Mouse (Mus musculus) heart, embryonic 12.5 days (tissue): ENCODE results near the gene B9d1. TPM values are rescaled to one million over a fixed set of nuclear protein-coding genes. Genes with fewer than 3 reads are reported as not detected.

Source experiments
- ATAC-seq: fragments of 200-750 bp; cut with Nextera tagmentation; 2 replicates; pipeline ENCODE4 v1.8.0; 2017; ENCODE audit warnings: moderate TSS enrichment, moderate library complexity; ENCODE audit not compliant: insufficient number of reproducible peaks, low FRiP score
- H3K27ac ChIP-seq: fragments of 300-500 bp; sonication (generic); 2 replicates; pipeline ENCODE4 v1.5.1; 2016; ENCODE audit warnings: mild to moderate bottlenecking, moderate library complexity; ENCODE audit not compliant: poor library complexity, severe bottlenecking
- H3K27me3 ChIP-seq: fragments of 300-500 bp; sonication (generic); replicated peaks from 2 replicates; pipeline ENCODE4 v1.6.1; 2016; ENCODE audit warnings: mild to moderate bottlenecking, moderate library complexity
- H3K36me3 ChIP-seq: fragments of 300-500 bp; sonication (generic); 2 replicates; pipeline ENCODE4 v1.6.1; 2016; ENCODE audit warnings: mild to moderate bottlenecking, moderate library complexity
- H3K4me1 ChIP-seq: fragments of 300-500 bp; sonication (generic); replicated peaks from 2 replicates; pipeline ENCODE4 v1.6.1; 2016; ENCODE audit warnings: mild to moderate bottlenecking
- H3K4me2 ChIP-seq: fragments of 300-500 bp; sonication (generic); 2 replicates; pipeline ENCODE4 v1.6.1; 2016; ENCODE audit warnings: mild to moderate bottlenecking, moderate library complexity
- H3K4me3 ChIP-seq: fragments of 300-500 bp; sonication (generic); 2 replicates; pipeline ENCODE4 v1.5.1; 2016; ENCODE audit warnings: mild to moderate bottlenecking
- H3K9ac ChIP-seq: fragments of 300-500 bp; sonication (generic); 2 replicates; pipeline ENCODE4 v1.6.1; 2016; ENCODE audit warnings: mild to moderate bottlenecking, moderate library complexity
- H3K9me3 ChIP-seq: fragments of 300-500 bp; sonication (generic); replicated peaks from 2 replicates; pipeline ENCODE4 v1.6.1; 2016; ENCODE audit warnings: mild to moderate bottlenecking, moderate library complexity
- WGBS: fragments of 180-500 bp; shearing (Covaris S2); methylation state at CpG from one replicate; pipeline ENCODE4 v1.1.7; 2016; 5-methylcytosine and 5-hydroxymethylcytosine counted together
- polyA plus RNA-seq: library from polyadenylated mRNA; unstranded; fragments of >200 nt; fragmentation: Nextera tagmentation; extraction: Ambion mirVana; gene quantifications from 2 replicates; pipeline ENCODE4 v1.2.1, GENCODE M21; 2016

Gene B9d1
- polyA plus RNA-seq, 1 experiment from 2014 or later: 9.0 TPM

GRCm38 (mm10) chr11:61481239-61482090 is 23.5 kb upstream of the B9d1 start:
- no peak for ATAC-seq
- H3K9ac ChIP-seq: no peak overlapping the region
- no peaks in the 10 kb centered on the region for H3K36me3 ChIP-seq
- H3K4me3 ChIP-seq: no peak overlapping the region
- H3K27ac ChIP-seq: no peak overlapping the region
- H3K27me3 ChIP-seq: no peaks in the 10 kb centered on the region
- 54% methylated on average over 9 of the region's 9 CpGs for WGBS
- no peak overlapping the region for H3K4me2 ChIP-seq
- H3K4me1 ChIP-seq: peaks cover 28% of the 10 kb centered on the region
- H3K9me3 ChIP-seq: no peaks in the 10 kb centered on the region

- Histone ChIP-seq H3K27ac (peak overlapping the region; percentile 89; the same call in 1 of the 2 replicates), H3K4me2 (no peak overlapping the region), H3K4me1 (peaks cover 47% of the 10 kb centered on the region), H3K9ac (no peak overlapping the region), H3K36me3 (peaks cover 7% of the 10 kb centered on the region), H3K27me3 (no peaks in the 10 kb centered on the region), H3K4me3 (no peak overlapping the region), H3K9me3 (no peaks in the 10 kb centered on the region)
- ATAC-seq: no peak
- 87% methylated on average over 13 of the region's 13 CpGs for WGBS
These were observed 21.6 kb upstream of the B9d1 start for GRCm38 (mm10) chr11:61483226-61483845.

GRCm38 (mm10) chr11:61484256-61484612 is 20.7 kb upstream of the B9d1 start:
- 23% methylated on average over 10 of the region's 10 CpGs for WGBS
- H3K27ac ChIP-seq: peak overlapping the region; percentile 89
- H3K36me3 ChIP-seq: peaks cover 16% of the 10 kb centered on the region
- H3K4me3 ChIP-seq: 0 out of 2 replicates have a peak overlapping the region, but pooled peaks have one; percentile 5
- no peaks in the 10 kb centered on the region for H3K27me3 ChIP-seq
- H3K9me3 ChIP-seq: no peaks in the 10 kb centered on the region
- H3K4me1 ChIP-seq: peaks cover 47% of the 10 kb centered on the region
- no peak for ATAC-seq
- H3K4me2 ChIP-seq: peak overlapping the region; percentile 55
- peak overlapping the region; percentile 42; the same call in 1 of the 2 replicates for H3K9ac ChIP-seq

GRCm38 (mm10) chr11:61484613-61485540 is 20.1 kb upstream of the B9d1 start, which contains the start of gene Mfap4:
Gene Mfap4, plus strand, starts transcription at chr11:61485431.
- Histone ChIP-seq H3K4me3 (peak within 1 kb of the TSS; percentile 34), H3K27ac (peak within 1 kb of the TSS; percentile 89), H3K27me3 (no peaks in the 10 kb centered on the region), H3K36me3 (peaks cover 22% of the 10 kb centered on the region), H3K9ac (peak within 1 kb of the TSS; percentile 65), H3K9me3 (no peaks in the 10 kb centered on the region), H3K4me1 (peaks cover 49% of the 10 kb centered on the region), H3K4me2 (peak within 1 kb of the TSS; percentile 55)
- 21% methylated on average over 20 of the region's 20 CpGs for WGBS
- ATAC-seq: peak; percentile 63

- Histone ChIP-seq H3K36me3 (peaks cover 31% of the 10 kb centered on the region), H3K27ac (peak overlapping the region; percentile 89), H3K4me2 (peak overlapping the region; percentile 55), H3K9me3 (no peaks in the 10 kb centered on the region), H3K4me3 (peak overlapping the region; percentile 34), H3K27me3 (no peaks in the 10 kb centered on the region), H3K4me1 (peaks cover 51% of the 10 kb centered on the region), H3K9ac (peak overlapping the region; percentile 65)
- ATAC-seq: no peak
- WGBS: 45% methylated on average over 22 of the region's 22 CpGs
These were observed 19.1 kb upstream of the B9d1 start for GRCm38 (mm10) chr11:61485541-61486457.

GRCm38 (mm10) chr11:61486458-61487219 is 18.3 kb upstream of the B9d1 start:
- 85% methylated on average over 14 of the region's 14 CpGs for WGBS
- peaks cover 40% of the 10 kb centered on the region for H3K36me3 ChIP-seq
- H3K4me3 ChIP-seq: peak overlapping the region; percentile 34
- H3K9me3 ChIP-seq: no peaks in the 10 kb centered on the region
- H3K4me1 ChIP-seq: peaks cover 49% of the 10 kb centered on the region
- peak overlapping the region; percentile 55 for H3K4me2 ChIP-seq
- no peak for ATAC-seq
- no peak overlapping the region for H3K9ac ChIP-seq
- 0 out of 2 replicates have a peak overlapping the region, but pooled peaks have one; percentile 1 for H3K27ac ChIP-seq
- H3K27me3 ChIP-seq: no peaks in the 10 kb centered on the region

- ATAC-seq: peak; percentile 43; the same call in 1 of the 2 replicates
- H3K4me3 ChIP-seq: no peak overlapping the region
- peak overlapping the region; percentile 55; the same call in 1 of the 2 replicates for H3K4me2 ChIP-seq
- peak overlapping the region; percentile 9; the same call in 1 of the 2 replicates for H3K27ac ChIP-seq
- WGBS: 55% methylated on average over 2 of the region's 2 CpGs
- peaks cover 46% of the 10 kb centered on the region for H3K36me3 ChIP-seq
- peaks cover 46% of the 10 kb centered on the region for H3K4me1 ChIP-seq
- no peak overlapping the region for H3K9ac ChIP-seq
- no peaks in the 10 kb centered on the region for H3K9me3 ChIP-seq
- no peaks in the 10 kb centered on the region for H3K27me3 ChIP-seq
These were observed 17.5 kb upstream of the B9d1 start for GRCm38 (mm10) chr11:61487401-61487800.

- Histone ChIP-seq H3K4me1 (peaks cover 50% of the 10 kb centered on the region), H3K4me3 (no peak overlapping the region), H3K4me2 (no peak overlapping the region), H3K9ac (no peak overlapping the region), H3K36me3 (peaks cover 50% of the 10 kb centered on the region), H3K9me3 (no peaks in the 10 kb centered on the region), H3K27ac (peak overlapping the region; percentile 9; the same call in 1 of the 2 replicates), H3K27me3 (no peaks in the 10 kb centered on the region)
- 87% methylated on average over 7 of the region's 7 CpGs for WGBS
- ATAC-seq: no peak
These were observed 17.0 kb upstream of the B9d1 start for GRCm38 (mm10) chr11:61487936-61488335.

- peaks cover 54% of the 10 kb centered on the region for H3K4me1 ChIP-seq
- no peak overlapping the region for H3K9ac ChIP-seq
- ATAC-seq: no peak
- no peaks in the 10 kb centered on the region for H3K27me3 ChIP-seq
- H3K27ac ChIP-seq: no peak overlapping the region
- no peak overlapping the region for H3K4me3 ChIP-seq
- H3K4me2 ChIP-seq: no peak overlapping the region
- H3K36me3 ChIP-seq: peaks cover 50% of the 10 kb centered on the region
- WGBS: 87% methylated on average over 2 of the region's 2 CpGs
- H3K9me3 ChIP-seq: no peaks in the 10 kb centered on the region
These were observed 15.9 kb upstream of the B9d1 start for GRCm38 (mm10) chr11:61489085-61489484.
